Mouse (Mus musculus): ENCODE measurements around the gene Ahsa1. TPM values are rescaled to one million over a fixed set of nuclear protein-coding genes. Genes with fewer than 3 reads are reported as not detected.
A peak's percentile ranks its signal among the peaks of the same experiment; 100 is the strongest.
"Not testable (repeated sequence)": the region's sequence is repeated elsewhere in the genome, so short reads cannot be mapped to it uniquely, and the experiment has no call there.

The Ahsa1 gene
- polyA plus RNA-seq, 1 experiment from 2014 or later, result 207 TPM

DNA sequence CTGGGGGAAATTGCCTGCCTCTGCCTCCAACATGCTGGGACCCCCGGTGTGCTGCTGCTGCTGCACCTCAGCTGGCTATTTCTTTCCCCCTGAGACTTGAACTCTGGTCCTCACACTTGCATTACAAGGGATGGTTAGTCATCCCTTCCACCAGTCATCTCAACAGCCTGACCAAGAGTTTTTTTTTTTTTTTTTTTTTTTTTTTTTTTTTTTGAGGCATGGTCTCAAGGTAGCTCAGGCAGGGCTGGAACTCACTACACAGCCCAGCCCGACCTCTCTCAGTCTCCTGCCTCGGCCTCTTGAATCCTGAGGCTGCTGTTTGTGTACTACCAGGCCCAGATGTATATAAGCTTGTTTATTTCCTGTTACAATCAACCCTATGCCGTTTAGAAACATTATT, 18.0 kb downstream of the Ahsa1 start:
- Histone ChIP-seq H3K36me3 (no peaks in the 10 kb centered on the region), H3K4me2 (replicated peaks) (no peak overlapping the region), H3K9me3 (no peaks in the 10 kb centered on the region), H3K27me3 (no peaks in the 10 kb centered on the region), H3K4me1 (replicated peaks) (no peaks in the 10 kb centered on the region), H3K27ac (no peak overlapping the region), H3K4me3 (replicated peaks) (no peak overlapping the region), H3K9ac (replicated peaks) (no peak overlapping the region)
- ATAC-seq, result no peak
- 81% methylated on average over 4 of the region's 4 CpGs for WGBS

GRCm38 (mm10) chr12:87284726-87285125, 18.4 kb downstream of the Ahsa1 start:
- H3K27me3 ChIP-seq, result no peaks in the 10 kb centered on the region
- H3K9me3 ChIP-seq, result no peaks in the 10 kb centered on the region
- no peak overlapping the region for H3K4me2 ChIP-seq (replicated peaks)
- H3K36me3 ChIP-seq, result no peaks in the 10 kb centered on the region
- WGBS, result 94% methylated on average over 5 of the region's 5 CpGs
- no peak overlapping the region for H3K9ac ChIP-seq (replicated peaks)
- no peak for ATAC-seq
- H3K4me3 ChIP-seq (replicated peaks), result no peak overlapping the region
- no peaks in the 10 kb centered on the region for H3K4me1 ChIP-seq (replicated peaks)
- no peak overlapping the region for H3K27ac ChIP-seq

- no peaks in the 10 kb centered on the region for H3K9me3 ChIP-seq
- no peak for ATAC-seq
- H3K4me1 ChIP-seq (replicated peaks), result no peaks in the 10 kb centered on the region
- H3K36me3 ChIP-seq, result no peaks in the 10 kb centered on the region
- no peak overlapping the region for H3K4me3 ChIP-seq (replicated peaks)
- H3K27ac ChIP-seq, result no peak overlapping the region
- 93% methylated on average over 5 of the region's 5 CpGs for WGBS
- H3K27me3 ChIP-seq, result no peaks in the 10 kb centered on the region
- H3K9ac ChIP-seq (replicated peaks), result no peak overlapping the region
- no peak overlapping the region for H3K4me2 ChIP-seq (replicated peaks)
Measured at GRCm38 (mm10) chr12:87289100-87289499, 22.8 kb downstream of the Ahsa1 start.

DNA sequence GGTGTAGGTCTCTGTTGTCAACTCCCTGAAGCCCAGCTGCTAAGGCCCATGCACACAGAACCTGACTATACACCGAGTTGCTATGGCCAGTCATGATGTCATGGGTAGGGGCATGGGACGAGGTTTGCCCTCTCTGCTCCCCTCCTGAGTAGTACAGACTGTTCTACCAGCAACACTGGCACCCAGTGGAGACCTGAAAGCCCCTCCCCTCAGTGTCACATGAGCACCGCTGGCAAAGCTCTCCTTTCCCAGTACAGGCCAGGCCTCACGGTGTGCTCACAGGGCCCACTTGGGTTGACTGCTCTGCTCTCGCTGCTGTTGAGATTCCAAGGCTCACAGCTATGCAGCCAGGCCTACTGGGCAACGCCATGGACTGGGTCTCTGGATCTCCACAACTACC, 27.7 kb downstream of the Ahsa1 start:
- no peak overlapping the region for H3K4me2 ChIP-seq (replicated peaks)
- no peak overlapping the region for H3K9ac ChIP-seq (replicated peaks)
- no peaks in the 10 kb centered on the region for H3K36me3 ChIP-seq
- ATAC-seq, result no peak
- WGBS, result 78% methylated on average over 6 of the region's 6 CpGs
- H3K27ac ChIP-seq, result no peak overlapping the region
- H3K27me3 ChIP-seq, result peaks cover 9% of the 10 kb centered on the region
- no peaks in the 10 kb centered on the region for H3K9me3 ChIP-seq
- H3K4me1 ChIP-seq (replicated peaks), result no peaks in the 10 kb centered on the region
- no peak overlapping the region for H3K4me3 ChIP-seq (replicated peaks)

DNA sequence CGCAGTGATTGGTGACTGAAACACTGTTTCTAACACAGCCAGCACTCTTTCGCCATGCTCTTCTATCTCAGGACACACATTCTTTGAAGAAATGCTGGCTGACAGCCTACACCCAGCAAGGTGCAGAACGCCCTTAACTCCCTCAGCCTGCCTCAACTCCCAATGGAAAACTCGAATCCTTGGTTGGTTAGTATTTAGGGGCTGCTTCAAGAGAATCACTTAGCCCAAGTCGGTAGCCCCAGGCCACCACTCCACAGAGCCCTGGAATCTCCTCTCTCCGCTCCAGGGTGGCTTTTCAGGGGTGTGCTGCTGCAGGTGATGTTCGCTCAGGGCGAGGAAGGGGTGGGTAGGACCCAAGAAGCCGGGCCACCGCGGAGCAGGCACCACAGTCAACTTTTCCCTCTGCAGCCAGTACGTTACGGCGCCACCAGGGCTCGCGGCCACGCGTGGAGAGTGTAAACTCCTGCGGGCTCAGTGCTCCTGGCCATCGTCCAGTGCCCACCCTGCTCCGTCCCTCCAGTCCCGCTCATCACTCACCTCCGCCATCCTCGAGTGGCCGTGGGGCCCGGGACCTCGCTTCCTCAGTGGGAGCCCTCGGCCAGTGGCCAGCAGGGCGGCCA, 32.9 kb downstream of the Ahsa1 start:
- Histone ChIP-seq H3K9me3 (no peaks in the 10 kb centered on the region), H3K9ac (replicated peaks) (peak overlapping the region; percentile 71), H3K4me2 (replicated peaks) (peak overlapping the region; percentile 97), H3K27me3 (peaks cover 41% of the 10 kb centered on the region), H3K4me3 (replicated peaks) (peak overlapping the region; percentile 65), H3K36me3 (no peaks in the 10 kb centered on the region), H3K27ac (no peak overlapping the region), H3K4me1 (replicated peaks) (peaks cover 17% of the 10 kb centered on the region)
- 8% methylated on average over 29 of the region's 29 CpGs for WGBS
- peak; percentile 65; the same call in 1 of the 2 replicates for ATAC-seq

GRCm38 (mm10) chr12:87299657-87300440, 33.6 kb downstream of the Ahsa1 start, which contains the start of gene Ism2:
Gene Ism2 (minus strand): TSS chr12:87299705.
- Histone ChIP-seq H3K36me3 (no peaks in the 10 kb centered on the region), H3K9ac (replicated peaks) (peak within 1 kb of the TSS; percentile 71), H3K27ac (no peak within 1 kb of the TSS), H3K4me2 (replicated peaks) (peak within 1 kb of the TSS; percentile 97), H3K9me3 (no peaks in the 10 kb centered on the region), H3K27me3 (peaks cover 41% of the 10 kb centered on the region), H3K4me1 (replicated peaks) (peaks cover 17% of the 10 kb centered on the region), H3K4me3 (replicated peaks) (peak within 1 kb of the TSS; percentile 65)
- 0% methylated on average over 83 of the region's 86 CpGs for WGBS
- peak; percentile 78 for ATAC-seq

DNA sequence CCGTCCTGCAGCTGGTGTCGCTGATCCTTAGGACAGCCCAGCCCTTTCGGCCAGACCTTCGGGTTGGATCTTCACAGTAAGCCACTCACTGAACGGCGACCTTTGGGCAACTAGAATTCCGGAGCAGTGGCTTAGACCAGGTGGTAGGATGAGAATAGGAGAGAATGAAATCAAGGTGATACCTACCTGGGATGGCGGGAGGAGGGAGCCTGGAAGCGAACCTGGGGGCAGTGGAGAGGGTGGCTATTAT, 34.1 kb downstream of the Ahsa1 start:
- Histone ChIP-seq H3K4me2 (replicated peaks) (peak overlapping the region; percentile 97), H3K4me3 (replicated peaks) (peak overlapping the region; percentile 65), H3K27me3 (peaks cover 41% of the 10 kb centered on the region), H3K36me3 (no peaks in the 10 kb centered on the region), H3K9me3 (no peaks in the 10 kb centered on the region), H3K9ac (replicated peaks) (no peak overlapping the region; the same call in 1 of the 2 replicates), H3K4me1 (replicated peaks) (peaks cover 18% of the 10 kb centered on the region), H3K27ac (no peak overlapping the region)
- WGBS, result under 1% methylated on average over 9 of the region's 9 CpGs
- ATAC-seq, result peak; percentile 9; the same call in 1 of the 2 replicates

DNA sequence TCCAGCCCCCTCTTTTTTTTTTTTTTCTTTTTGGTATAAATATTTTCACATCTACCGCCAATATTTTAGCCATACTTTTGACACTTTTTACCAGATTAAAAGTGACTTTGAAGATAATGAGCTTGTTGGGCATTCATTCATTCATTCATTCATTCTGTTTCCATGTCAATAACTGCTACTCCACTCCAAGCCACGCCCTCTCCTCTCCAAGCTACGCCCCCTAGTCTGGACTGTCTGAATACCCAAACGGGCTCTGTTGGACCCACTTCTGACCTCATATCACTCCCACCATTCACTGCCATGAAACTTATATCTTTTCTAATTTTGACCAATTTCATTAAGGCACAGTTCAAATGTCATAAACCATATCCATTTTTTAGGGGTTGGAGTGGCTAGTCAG, 34.9 kb downstream of the Ahsa1 start:
- Histone ChIP-seq H3K9me3 (no peaks in the 10 kb centered on the region), H3K36me3 (no peaks in the 10 kb centered on the region), H3K27me3 (peaks cover 41% of the 10 kb centered on the region), H3K27ac (no peak overlapping the region), H3K9ac (replicated peaks) (no peak overlapping the region), H3K4me2 (replicated peaks) (no peak overlapping the region), H3K4me1 (replicated peaks) (peaks cover 26% of the 10 kb centered on the region), H3K4me3 (replicated peaks) (no peak overlapping the region)
- ATAC-seq, result no peak
- WGBS, result 47% methylated on average over 4 of the region's 4 CpGs

- 33% methylated on average over 13 of the region's 13 CpGs for WGBS
- H3K4me2 ChIP-seq (replicated peaks), result no peak overlapping the region
- peaks cover 13% of the 10 kb centered on the region for H3K27me3 ChIP-seq
- H3K4me1 ChIP-seq (replicated peaks), result peaks cover 9% of the 10 kb centered on the region; the same call in 1 of the 2 replicates
- H3K4me3 ChIP-seq (replicated peaks), result no peak overlapping the region
- no peak overlapping the region for H3K27ac ChIP-seq
- H3K9me3 ChIP-seq, result no peaks in the 10 kb centered on the region
- peak; percentile 45; the same call in 1 of the 2 replicates for ATAC-seq
- no peak overlapping the region for H3K9ac ChIP-seq (replicated peaks)
- peaks cover 26% of the 10 kb centered on the region for H3K36me3 ChIP-seq
Measured at GRCm38 (mm10) chr12:87305767-87306583, 39.7 kb downstream of the Ahsa1 start.

DNA sequence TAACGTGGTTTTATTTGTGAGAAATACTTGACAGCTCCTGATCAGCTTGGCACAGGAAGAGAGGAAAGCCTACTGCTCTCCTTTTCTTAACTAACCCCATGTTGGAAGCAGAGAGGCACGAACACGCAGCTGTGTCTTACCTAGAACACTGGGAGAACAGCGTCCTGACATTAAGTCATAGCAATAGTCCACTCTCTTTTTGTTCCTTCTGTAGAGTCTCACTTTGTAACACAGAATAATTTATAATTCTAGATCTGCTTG, 40.2 kb downstream of the Ahsa1 start:
- not testable (repeated sequence) for H3K4me3 ChIP-seq (replicated peaks); H3K9me3 ChIP-seq; H3K27ac ChIP-seq; H3K9ac ChIP-seq (replicated peaks); H3K4me1 ChIP-seq (replicated peaks); ATAC-seq; H3K27me3 ChIP-seq; H3K4me2 ChIP-seq (replicated peaks)
- peaks cover 28% of the 10 kb centered on the region for H3K36me3 ChIP-seq
- WGBS, result 67% methylated on average over 4 of the region's 4 CpGs

- Histone ChIP-seq H3K4me2 (replicated peaks) (no peak overlapping the region), H3K27ac (no peak overlapping the region), H3K4me3 (replicated peaks) (no peak overlapping the region), H3K9ac (replicated peaks) (no peak overlapping the region), H3K9me3 (no peaks in the 10 kb centered on the region), H3K4me1 (replicated peaks) (no peaks in the 10 kb centered on the region), H3K36me3 (peaks cover 33% of the 10 kb centered on the region), H3K27me3 (no peaks in the 10 kb centered on the region)
- WGBS, result 62% methylated on average over 2 of the region's 2 CpGs
- ATAC-seq, result no peak
Measured at GRCm38 (mm10) chr12:87313098-87313497, 46.8 kb downstream of the Ahsa1 start.

GRCm38 (mm10) chr12:87317951-87318350, 51.7 kb downstream of the Ahsa1 start:
- no peaks in the 10 kb centered on the region for H3K27me3 ChIP-seq
- H3K4me1 ChIP-seq (replicated peaks), result no peaks in the 10 kb centered on the region
- H3K27ac ChIP-seq, result no peak overlapping the region
- ATAC-seq, result no peak
- H3K9me3 ChIP-seq, result no peaks in the 10 kb centered on the region
- 64% methylated on average over 1 of the region's 1 CpGs for WGBS
- H3K36me3 ChIP-seq, result no peaks in the 10 kb centered on the region
- H3K9ac ChIP-seq (replicated peaks), result no peak overlapping the region
- H3K4me3 ChIP-seq (replicated peaks), result no peak overlapping the region
- H3K4me2 ChIP-seq (replicated peaks), result no peak overlapping the region
